Mouse (Mus musculus) C3H10T1/2 (cell line): Measurements from ENCODE around the gene Cdpf1. TPM values are rescaled to one million over a fixed set of nuclear protein-coding genes. Genes with fewer than 3 reads are reported as not detected.

Experiments used
- polyA plus RNA-seq, 2 experiments: library from polyadenylated mRNA; unstranded; fragments of >200 nt; fragmentation: generic; extraction: Trizol; gene quantifications; one replicate each; pipeline ENCODE4 v1.2.1; 2012; ENCODE audit warnings: missing spikeins in 2 of 2

The Cdpf1 gene
- polyA plus RNA-seq: 10 to 100 TPM; 13.8 to 19.0 TPM

DNA sequence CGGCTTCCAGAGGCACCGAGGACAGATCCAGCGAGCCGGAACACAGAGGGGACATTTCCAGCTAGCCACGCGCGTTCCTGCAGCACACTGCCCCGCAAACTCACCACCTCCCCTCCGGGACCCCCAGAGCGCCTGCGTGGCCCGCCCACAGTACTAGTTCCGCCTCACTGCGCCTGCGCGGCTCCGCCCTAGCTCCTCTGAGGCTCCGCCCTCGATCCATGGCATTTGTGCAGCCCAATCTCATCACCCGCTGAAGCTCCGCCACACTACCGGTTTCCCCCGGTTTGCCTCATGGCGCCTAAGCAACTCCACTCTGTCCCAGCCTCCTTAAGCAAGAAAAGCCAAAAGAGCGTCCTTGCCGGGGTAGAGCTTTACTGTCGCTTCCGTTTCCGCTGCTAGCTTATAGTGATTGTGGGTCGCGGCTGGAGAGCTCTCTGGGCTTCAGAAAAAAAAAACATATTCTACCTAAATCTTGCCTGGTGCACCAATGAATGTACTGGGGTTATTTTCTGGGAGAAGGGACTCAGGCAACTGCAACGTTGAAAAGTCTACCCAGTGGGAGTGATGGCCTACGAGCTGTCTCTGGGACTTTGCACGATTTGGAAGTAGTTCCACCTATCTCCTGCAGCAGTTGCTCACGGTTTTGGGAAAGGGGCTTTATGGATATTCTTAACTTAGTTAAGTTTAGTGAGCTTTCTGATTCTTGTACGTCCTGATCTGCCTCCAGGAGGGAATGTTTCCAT is at the start of gene Cdpf1:
Gene Cdpf1, minus strand, starts transcription at position 163 of the 743 bp plus-strand sequence.

DNA sequence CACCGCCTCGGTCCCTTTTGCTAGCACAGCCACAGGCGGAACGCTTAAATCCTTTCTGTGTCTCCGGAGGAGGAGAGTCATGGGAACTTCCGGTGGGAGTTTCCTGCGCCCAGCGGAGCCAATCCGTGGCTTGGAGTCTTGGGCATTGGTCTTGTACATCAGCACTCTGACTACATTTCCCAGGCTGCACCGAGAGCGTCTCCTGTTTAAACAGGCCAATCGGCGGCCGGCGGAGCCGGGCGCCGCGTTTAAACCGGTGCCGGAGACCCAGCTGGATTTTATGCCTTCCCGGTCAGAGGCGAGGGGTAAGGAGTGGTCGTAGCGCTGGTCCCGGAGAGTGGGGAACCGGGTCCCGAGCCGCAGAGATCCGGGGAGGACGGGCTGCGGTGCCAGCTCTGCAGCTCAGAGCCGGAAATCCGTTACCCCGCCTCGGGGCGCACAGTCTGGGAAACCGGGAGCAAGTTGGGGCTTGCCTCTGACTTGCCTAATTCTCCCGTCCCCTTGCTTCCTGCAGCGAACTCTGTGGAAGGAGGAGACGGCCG is 48.1 kb upstream of the Cdpf1 start, which contains the start of gene Gtse1:
Gene Gtse1, plus strand, starts transcription at position 256 of the 542 bp plus-strand sequence.

DNA sequence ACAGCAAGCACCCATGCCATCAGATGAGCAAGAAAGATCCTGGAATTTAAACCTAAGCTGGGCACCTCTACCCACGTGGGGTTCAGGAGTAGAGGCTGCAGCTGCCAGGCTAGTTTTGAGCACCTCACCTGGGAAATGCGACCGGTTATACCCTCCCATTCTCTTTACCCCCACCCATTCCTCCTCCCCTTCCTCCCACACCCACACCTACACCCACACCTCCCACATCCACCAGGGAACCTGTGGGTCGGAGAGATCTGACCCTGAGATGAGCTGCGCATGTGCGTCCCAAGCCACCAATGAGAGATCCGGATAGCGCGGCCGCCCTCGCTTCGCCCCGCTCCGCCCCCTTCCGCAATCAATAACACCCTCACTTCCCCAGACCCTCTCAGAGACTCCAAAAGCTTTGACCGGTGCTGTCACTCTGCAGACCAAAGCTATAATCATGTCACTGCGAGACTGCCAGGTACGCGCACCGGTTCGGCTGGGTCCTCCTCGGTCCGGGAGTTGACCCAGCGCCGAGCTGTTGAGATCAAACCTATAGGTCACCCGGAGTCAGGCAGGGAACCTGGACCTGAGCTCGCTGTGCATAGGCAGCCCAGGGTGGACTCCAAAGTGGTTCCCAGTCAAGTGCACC is 20.6 kb upstream of the Cdpf1 start, which contains the start of gene Ttc38:
Gene Ttc38, plus strand, starts transcription at position 353 of the 637 bp plus-strand sequence.

DNA sequence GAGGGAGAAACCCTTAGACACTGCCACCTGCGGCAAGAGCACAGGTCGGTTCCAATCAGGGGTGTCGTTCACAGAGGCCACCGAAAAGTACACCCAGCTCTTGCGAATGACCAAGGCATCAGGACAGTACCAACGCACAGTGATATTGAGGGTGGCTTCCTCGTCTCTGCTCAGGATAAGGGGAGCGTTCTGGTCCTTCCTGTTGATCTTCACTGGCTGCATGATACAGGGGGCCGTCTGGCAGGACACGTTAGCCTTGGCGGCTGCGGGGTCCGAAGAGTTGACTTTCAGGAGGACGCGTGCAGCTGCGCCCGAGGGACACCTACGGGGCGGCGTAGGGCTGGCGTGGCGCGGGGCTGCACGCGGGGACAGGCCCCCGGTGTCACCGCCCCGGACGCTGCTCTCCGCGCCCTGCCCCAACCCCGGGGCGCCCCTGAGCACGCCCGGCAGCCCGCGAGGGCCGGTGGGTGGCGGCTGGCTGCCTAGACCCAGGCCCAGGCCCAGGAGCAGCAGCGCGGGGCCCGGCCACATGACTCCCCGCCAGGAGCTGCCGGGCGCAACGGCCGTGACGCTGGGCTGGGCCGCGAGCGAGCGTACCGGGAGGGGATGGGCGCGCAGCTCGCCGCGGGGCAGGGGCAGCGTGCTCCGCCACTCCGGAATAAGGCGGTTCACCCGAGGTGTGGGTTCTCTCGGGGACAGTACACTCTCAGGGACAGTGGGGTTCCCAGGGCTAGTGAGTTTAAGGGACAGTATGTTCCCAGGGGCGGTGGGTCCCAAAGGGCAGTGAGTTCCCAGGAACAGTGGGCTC is 9.9 kb upstream of the Cdpf1 start, which contains the start of gene Pkdrej:
Gene Pkdrej, minus strand, starts transcription at position 532 of the 808 bp plus-strand sequence.

Other genes starting within 250 kb of the Cdpf1 start
- under 1 TPM; 0.02 to 0.17 TPM for gene Wnt7b, start 229.2 kb downstream of the Cdpf1 start, polyA plus RNA-seq
- gene Ppara, start 76.7 kb downstream of the Cdpf1 start, polyA plus RNA-seq: under 1 TPM in 1 of 2 experiments, not detected in 1; 0.04 TPM
- not detected for gene Pkdrej, start 10.0 kb upstream of the Cdpf1 start, polyA plus RNA-seq
- gene Ttc38, start 20.6 kb upstream of the Cdpf1 start, polyA plus RNA-seq: under 1 TPM; 0.04 to 0.13 TPM
- 10 to 100 TPM; 26.3 to 33.7 TPM for gene Gtse1, start 48.0 kb upstream of the Cdpf1 start, polyA plus RNA-seq
- 10 to 100 TPM in 1 of 2 experiments, 1 to 10 TPM in 1; 5.7 to 22.6 TPM for gene Trmu, start 67.6 kb upstream of the Cdpf1 start, polyA plus RNA-seq
- under 1 TPM in 1 of 2 experiments, not detected in 1; under 0.01 TPM for gene Celsr1, start 222.1 kb upstream of the Cdpf1 start, polyA plus RNA-seq
- gene Gramd4, start 246.0 kb upstream of the Cdpf1 start, polyA plus RNA-seq: 10 to 100 TPM in 1 of 2 experiments, 1 to 10 TPM in 1; 5.7 to 22.1 TPM